Mouse (Mus musculus) CH12.LX (cell line): ENCODE measurements around the gene Gse1. TPM values are rescaled to one million over a fixed set of nuclear protein-coding genes. Genes with fewer than 3 reads are reported as not detected.

ENCODE experiments used
- DNase-seq: peaks from one replicate; pipeline ENCODE4 v3.0.0-alpha.2; 2013; ENCODE audit errors: extremely low read depth
- H3K27ac ChIP-seq: 2 replicates; pipeline ENCODE4 v1.5.1; 2012; ENCODE audit warnings: low read depth, mild to moderate bottlenecking, control low read depth, moderate library complexity; ENCODE audit not compliant: insufficient read depth
- H3K27me3 ChIP-seq: replicated peaks from 2 replicates; pipeline ENCODE3; 2012; ENCODE audit warnings: inconsistent platforms
- H3K36me3 ChIP-seq, 2 experiments: replicated peaks in 1 of 2; 2 replicates each; pipeline versions ENCODE3 to v1.6.1; 2012; ENCODE audit warnings: inconsistent platforms in 1 of 2, low read length in 1 of 2, mild to moderate bottlenecking in 1 of 2, mixed read lengths in 1 of 2, moderate library complexity in 1 of 2; ENCODE audit not compliant: control insufficient read depth in 1 of 2, insufficient read depth in 1 of 2
- H3K4me1 ChIP-seq, 2 experiments: 2 replicates each; pipeline ENCODE4 v1.6.1; 2012; ENCODE audit warnings: inconsistent platforms in 1 of 2, moderate library complexity in 1 of 2; ENCODE audit not compliant: insufficient read depth in 2 of 2, control insufficient read depth in 1 of 2
- H3K4me2 ChIP-seq: 2 replicates; pipeline ENCODE4 v1.6.1; 2012; ENCODE audit warnings: low read depth, mild to moderate bottlenecking, control low read depth; ENCODE audit not compliant: poor library complexity, insufficient read depth, severe bottlenecking
- H3K4me3 ChIP-seq, 3 experiments: fragments of 150-350 bp in 1 of 3; sonication (generic) in 1 of 3; replicated peaks in 1 of 3; 2 replicates each; pipeline versions ENCODE3 to v1.5.1; 2011 to 2012; ENCODE audit warnings: low read depth in 2 of 3, low read length in 2 of 3, mild to moderate bottlenecking in 2 of 3, moderate library complexity in 2 of 3, control low read depth in 1 of 3, improper control_type of control experiment in 1 of 3, inconsistent platforms in 1 of 3, mixed read lengths in 1 of 3; ENCODE audit not compliant: poor library complexity in 1 of 3
- H3K79me2 ChIP-seq: replicated peaks from 2 replicates; pipeline ENCODE4 v1.6.1; 2012; ENCODE audit warnings: mild to moderate bottlenecking, moderate library complexity; ENCODE audit not compliant: control insufficient read depth, poor library complexity, insufficient read depth, severe bottlenecking; ENCODE audit errors: extremely low read depth
- H3K9ac ChIP-seq: 2 replicates; pipeline ENCODE4 v1.6.1; 2012; ENCODE audit warnings: low read depth, mild to moderate bottlenecking, control low read depth, moderate library complexity; ENCODE audit not compliant: insufficient read depth
- H3K9me3 ChIP-seq: replicated peaks from 2 replicates; pipeline ENCODE3; 2012; ENCODE audit warnings: low read length, inconsistent platforms, mixed read lengths
- BHLHE40 ChIP-seq: IDR thresholded peaks from 2 replicates; pipeline ENCODE4 v1.6.1; 2011; ENCODE audit warnings: mild to moderate bottlenecking, low read depth, low read length, improper control_type of control experiment
- CHD1 ChIP-seq: IDR thresholded peaks from 2 replicates; pipeline ENCODE4 v1.6.1; 2012; ENCODE audit warnings: low read depth, low read length, improper control_type of control experiment, inconsistent platforms
- CTCF ChIP-seq, 2 experiments: IDR thresholded peaks in 1 of 2; conservative IDR thresholded peaks in 1 of 2; 2 replicates each; pipeline ENCODE4 v1.5.1; 2011 to 2012; ENCODE audit warnings: low read depth in 2 of 2, low read length in 2 of 2, improper control_type of control experiment in 1 of 2, inconsistent platforms in 1 of 2, mild to moderate bottlenecking in 1 of 2, moderate library complexity in 1 of 2
- ETS1 ChIP-seq: conservative IDR thresholded peaks from 2 replicates; pipeline ENCODE4 v1.6.1; 2012; ENCODE audit warnings: low read depth, mild to moderate bottlenecking, inconsistent platforms, low read length, improper control_type of control experiment, moderate library complexity
- GABPA ChIP-seq: IDR thresholded peaks from 2 replicates; pipeline ENCODE4 v1.6.1; 2012; ENCODE audit warnings: low read depth, low read length, improper control_type of control experiment, inconsistent platforms; ENCODE audit not compliant: insufficient replicate concordance
- HCFC1 ChIP-seq: IDR thresholded peaks from 2 replicates; pipeline ENCODE4 v1.6.1; 2012; ENCODE audit warnings: low read depth, mild to moderate bottlenecking, inconsistent platforms, low read length, improper control_type of control experiment
- JUN ChIP-seq: IDR thresholded peaks from 2 replicates; pipeline ENCODE4 v1.6.1; 2011; ENCODE audit warnings: low read depth, mild to moderate bottlenecking, low read length, improper control_type of control experiment, moderate library complexity; ENCODE audit not compliant: insufficient read depth
- MAFK ChIP-seq: IDR thresholded peaks from 2 replicates; pipeline ENCODE4 v1.6.1; 2011; ENCODE audit warnings: low read length, improper control_type of control experiment; ENCODE audit not compliant: insufficient replicate concordance
- MAX ChIP-seq: IDR thresholded peaks from 2 replicates; pipeline ENCODE4 v1.6.1; 2011; ENCODE audit warnings: low read length, improper control_type of control experiment
- MXI1 ChIP-seq: IDR thresholded peaks from 2 replicates; pipeline ENCODE4 v1.6.1; 2011; ENCODE audit warnings: mild to moderate bottlenecking, low read depth, low read length, improper control_type of control experiment
- MYC ChIP-seq: IDR thresholded peaks from 2 replicates; pipeline ENCODE4 v1.6.1; 2011; ENCODE audit warnings: low read depth, mild to moderate bottlenecking, improper control_type of control experiment, low read length
- NRF1 ChIP-seq: IDR thresholded peaks from 2 replicates; pipeline ENCODE4 v1.6.1; 2014; ENCODE audit warnings: low read depth, mild to moderate bottlenecking, inconsistent platforms, low read length, improper control_type of control experiment, moderate library complexity
- RCOR1 ChIP-seq: conservative IDR thresholded peaks from 2 replicates; pipeline ENCODE4 v1.6.1; 2012; ENCODE audit warnings: low read depth, mild to moderate bottlenecking, inconsistent platforms, low read length, improper control_type of control experiment
- SIN3A ChIP-seq: IDR thresholded peaks from 2 replicates; pipeline ENCODE4 v1.6.1; 2012; ENCODE audit warnings: low read length, improper control_type of control experiment, inconsistent platforms
- UBTF ChIP-seq: IDR thresholded peaks from 2 replicates; pipeline ENCODE4 v1.6.1; 2012; ENCODE audit warnings: low read depth, mild to moderate bottlenecking, inconsistent platforms, low read length, improper control_type of control experiment, moderate library complexity
- USF2 ChIP-seq: conservative IDR thresholded peaks from 2 replicates; pipeline ENCODE4 v1.6.1; 2011; ENCODE audit warnings: low read depth, low read length, improper control_type of control experiment
- ZC3H11A ChIP-seq: IDR thresholded peaks from 2 replicates; pipeline ENCODE4 v1.6.1; 2012; ENCODE audit warnings: low read depth, mild to moderate bottlenecking, inconsistent platforms, low read length, improper control_type of control experiment
- ZNF384 ChIP-seq: IDR thresholded peaks from 2 replicates; pipeline ENCODE4 v1.6.1; 2012; ENCODE audit warnings: low read depth, low read length, improper control_type of control experiment, inconsistent platforms
- dilution Hi-C: fragments of 300-500 bp; cut with MboI; formaldehyde crosslinking; loops from 2 replicates; pipeline ENCODE4 v1.14.3; 2020; ENCODE audit warnings: low sequenced_read_pairs; ENCODE audit not compliant: extremely low pct_unique_long_range_greater_than_20kb, extremely low pct_ligation_motif_present
- in situ Hi-C: fragments of 300-500 bp; cut with MboI; formaldehyde crosslinking; loops from 3 replicates; pipeline ENCODE4 v1.14.3; 2019; ENCODE audit warnings: low sequenced_read_pairs, low pct_ligation_motif_present, low pct_unique_long_range_greater_than_20kb, mixed read lengths
- polyA plus RNA-seq: library from polyadenylated mRNA; unstranded; fragments of >175 nt; gene quantifications from 2 replicates; pipeline ENCODE4 v1.2.1, GENCODE M21; 2012; ENCODE audit warnings: low read depth; ENCODE audit not compliant: insufficient read length
- total RNA-seq, 2 experiments: library from RNA; depleted of rRNA; stranded (reverse); fragments of 300-350 nt in 1 of 2; fragments of >200 nt in 1 of 2; gene quantifications; 2 replicates each; pipeline ENCODE4 v1.2.3; 2012 to 2014

Gse1 gene
- total and polyA plus RNA-seq, 3 experiments: 1.3 to 9.8 (median 8.5) TPM

GRCm38 (mm10) chr8:120411059-120411458, 182.8 kb downstream of the Gse1 start:
- in situ Hi-C loops (no loop called here), dilution Hi-C loops (no loop called here)
- Histone ChIP-seq H3K36me3 (no peaks in the 10 kb centered on the region), H3K4me1 (peaks cover 33 to 51% of the 10 kb centered on the region in 2 experiments), H3K4me2 (no peak overlapping the region), H3K4me3 (no peak overlapping the region), H3K79me2 (no peaks in the 10 kb centered on the region), H3K27me3 (peaks cover 30% of the 10 kb centered on the region), H3K9me3 (no peaks in the 10 kb centered on the region), H3K27ac (no peak overlapping the region), H3K9ac (no peak overlapping the region)
- TF ChIP-seq GABPA (no peak), SIN3A (no peak), ZC3H11A (no peak), MAX (no peak), USF2 (no peak), HCFC1 (no peak), ZNF384 (no peak), RCOR1 (no peak), ETS1 (no peak), MYC (no peak)
- no peak for DNase-seq

- Histone ChIP-seq H3K36me3 (no peaks in the 10 kb centered on the region), H3K79me2 (no peaks in the 10 kb centered on the region), H3K9me3 (no peaks in the 10 kb centered on the region), H3K9ac (no peak overlapping the region), H3K4me1 (peaks cover 27 to 45% of the 10 kb centered on the region in 2 experiments), H3K27ac (no peak overlapping the region), H3K4me3 (no peak overlapping the region), H3K4me2 (no peak overlapping the region), H3K27me3 (peaks cover 30% of the 10 kb centered on the region)
- in situ Hi-C loops (no loop called here), dilution Hi-C loops (no loop called here)
- TF ChIP-seq JUN: no peak
- TF ChIP-seq UBTF: no peak
- no peak for TF ChIP-seq BHLHE40
- no peak for TF ChIP-seq MXI1
- TF ChIP-seq MAX: no peak
- TF ChIP-seq MAFK: no peak
- TF ChIP-seq CHD1: no peak
- TF ChIP-seq CTCF (conservative IDR thresholded peaks at IDR 0.05 in 1 of 2, IDR thresholded peaks at IDR 0.05 in 1 of 2; ENCODE audit: low read depth in 2 of 2, low read length in 2 of 2): no peak
- no peak for TF ChIP-seq NRF1
- DNase-seq: no peak
These were observed 183.6 kb downstream of the Gse1 start for GRCm38 (mm10) chr8:120411862-120412261.
